Mouse (Mus musculus) C2C12 (cell line): ENCODE data around the gene Srek1ip1.

Experiments
- CEBPB ChIP-seq: IDR thresholded peaks from one replicate; pipeline ENCODE4 v1.6.1; 2011; ENCODE audit warnings: low read depth, mild to moderate bottlenecking, control low read depth, moderate library complexity
- CTCF ChIP-seq: IDR thresholded peaks from one replicate; pipeline ENCODE4 v1.5.1; 2011; ENCODE audit not compliant: control insufficient read depth, insufficient read depth, insufficient read length
- FOSL1 ChIP-seq: IDR thresholded peaks from one replicate; pipeline ENCODE4 v1.8.0; 2011; ENCODE audit warnings: mild to moderate bottlenecking, low read length; ENCODE audit not compliant: poor library complexity, insufficient read depth, severe bottlenecking
- MYOD1 ChIP-seq: IDR thresholded peaks from one replicate; pipeline ENCODE4 v1.6.1; 2011; ENCODE audit warnings: low read depth; ENCODE audit not compliant: control insufficient read depth, insufficient read length
- USF1 ChIP-seq: IDR thresholded peaks from one replicate; pipeline ENCODE4 v1.6.1; 2011; ENCODE audit warnings: low read depth, mild to moderate bottlenecking, control low read depth, moderate library complexity

GRCm38 (mm10) chr13:104805681-104806080, 13.4 kb downstream of the Srek1ip1 start:
- TF ChIP-seq CEBPB (no peak), CTCF (no peak), MYOD1 (no peak), USF1 (no peak), FOSL1 (no peak)
